Mouse (Mus musculus) hindbrain, embryonic 11.5 days (tissue): ENCODE data around the gene C2cd3. TPM values are rescaled to one million over a fixed set of nuclear protein-coding genes. Genes with fewer than 3 reads are reported as not detected.

Source experiments
- ATAC-seq: fragments of 200-750 bp; cut with Nextera tagmentation; 2 replicates; pipeline ENCODE4 v1.8.0; 2017; ENCODE audit warnings: mild to moderate bottlenecking, moderate TSS enrichment, moderate library complexity; ENCODE audit not compliant: low FRiP score
- DNase-seq: peaks from one replicate; pipeline ENCODE4 v3.0.0-alpha.2; 2015; ENCODE audit warnings: low spot score
- H3K27ac ChIP-seq: fragments of 300-500 bp; sonication (generic); 2 replicates; pipeline ENCODE4 v1.5.1; 2014; ENCODE audit warnings: mild to moderate bottlenecking, low read depth, low read length
- H3K27me3 ChIP-seq: fragments of 300-500 bp; sonication (generic); 2 replicates; pipeline ENCODE4 v1.6.1; 2014; ENCODE audit warnings: mild to moderate bottlenecking, low read length, moderate library complexity, mixed read lengths; ENCODE audit not compliant: control insufficient read depth, insufficient read depth
- H3K36me3 ChIP-seq: fragments of 300-500 bp; sonication (generic); 2 replicates; pipeline ENCODE4 v1.6.1; 2014; ENCODE audit warnings: mild to moderate bottlenecking, low read length, moderate library complexity, mixed read lengths; ENCODE audit not compliant: control insufficient read depth, insufficient read depth
- H3K4me1 ChIP-seq: fragments of 300-500 bp; sonication (generic); replicated peaks from 2 replicates; pipeline ENCODE4 v1.6.1; 2014; ENCODE audit warnings: low read length, mixed read lengths; ENCODE audit not compliant: control insufficient read depth, insufficient read depth
- H3K4me2 ChIP-seq: fragments of 300-500 bp; sonication (generic); replicated peaks from 2 replicates; pipeline ENCODE4 v1.6.1; 2014; ENCODE audit warnings: mild to moderate bottlenecking, low read depth, low read length
- H3K4me3 ChIP-seq: fragments of 300-500 bp; sonication (generic); 2 replicates; pipeline ENCODE4 v1.5.1; 2014; ENCODE audit warnings: low read depth, low read length
- H3K9ac ChIP-seq: fragments of 300-500 bp; sonication (generic); 2 replicates; pipeline ENCODE4 v1.6.1; 2014; ENCODE audit warnings: low read depth, low read length
- H3K9me3 ChIP-seq: fragments of 300-500 bp; sonication (generic); 2 replicates; pipeline ENCODE4 v1.6.1; 2016; ENCODE audit warnings: low read length; ENCODE audit not compliant: control insufficient read depth
- WGBS: fragments of 180-500 bp; shearing (Covaris S2); extraction: QIAGEN DNeasy Blood & Tissue Kit; methylation state at CpG from one replicate; pipeline ENCODE4 v1.1.7; 2014; 5-methylcytosine and 5-hydroxymethylcytosine counted together
- polyA plus RNA-seq: library from polyadenylated mRNA; unstranded; fragments of >200 nt; fragmentation: Nextera tagmentation; extraction: Ambion mirVana; gene quantifications from 2 replicates; pipeline ENCODE4 v1.2.1, GENCODE M21; 2014

C2cd3 gene
- polyA plus RNA-seq, 1 experiment from 2014 or later: 40.4 TPM

GRCm38 (mm10) chr7:100495042-100495441 is 123.0 kb downstream of the C2cd3 start:
- peak; percentile 38 for DNase-seq
- H3K36me3 ChIP-seq: no peaks in the 10 kb centered on the region
- peak overlapping the region; percentile 30; the same call in 1 of the 2 replicates for H3K4me2 ChIP-seq
- peak overlapping the region; percentile 76 for H3K27ac ChIP-seq
- no peaks in the 10 kb centered on the region for H3K9me3 ChIP-seq
- no peak overlapping the region for H3K9ac ChIP-seq
- H3K4me3 ChIP-seq: peak overlapping the region; percentile 9; the same call in 1 of the 2 replicates
- ATAC-seq: no peak
- WGBS: 49% methylated on average over 8 of the region's 8 CpGs
- H3K4me1 ChIP-seq: peaks cover 8% of the 10 kb centered on the region; the same call in 1 of the 2 replicates
- H3K27me3 ChIP-seq: peaks cover 4% of the 10 kb centered on the region; the same call in 1 of the 2 replicates

- Histone ChIP-seq H3K4me1 (peaks cover 8% of the 10 kb centered on the region; the same call in 1 of the 2 replicates), H3K9ac (no peak overlapping the region), H3K4me3 (peak overlapping the region; percentile 9; the same call in 1 of the 2 replicates), H3K27ac (peak overlapping the region; percentile 76), H3K4me2 (peak overlapping the region; percentile 30; the same call in 1 of the 2 replicates), H3K9me3 (no peaks in the 10 kb centered on the region), H3K27me3 (peaks cover 4% of the 10 kb centered on the region; the same call in 1 of the 2 replicates), H3K36me3 (no peaks in the 10 kb centered on the region)
- 28% methylated on average over 11 of the region's 11 CpGs for WGBS
- DNase-seq: peak; percentile 46
- ATAC-seq: peak; percentile 45
Observed at GRCm38 (mm10) chr7:100495581-100496251, 123.7 kb downstream of the C2cd3 start.

DNA sequence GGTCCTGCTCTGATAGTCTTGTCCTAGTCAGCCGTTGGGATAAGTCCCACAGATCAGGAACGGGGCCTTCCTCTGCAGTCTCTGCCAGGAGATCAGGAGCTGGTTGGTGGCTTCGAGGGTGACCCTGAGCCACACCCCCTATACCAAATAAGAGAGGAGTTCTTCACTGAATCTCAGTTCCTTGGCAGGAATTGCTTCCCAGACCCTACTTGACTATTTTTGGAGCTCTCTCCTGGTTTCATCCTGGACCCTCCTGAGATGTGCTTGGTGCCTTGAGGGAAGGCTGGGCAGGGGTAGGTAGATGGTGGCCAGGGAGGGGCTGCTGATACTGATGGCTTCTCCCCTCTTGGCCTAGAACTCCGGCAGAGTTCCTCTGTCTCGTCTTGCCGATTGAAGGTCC is 124.3 kb downstream of the C2cd3 start:
- no peak overlapping the region for H3K4me2 ChIP-seq
- H3K4me1 ChIP-seq: peaks cover 8% of the 10 kb centered on the region; the same call in 1 of the 2 replicates
- H3K9ac ChIP-seq: no peak overlapping the region
- H3K9me3 ChIP-seq: no peaks in the 10 kb centered on the region
- DNase-seq (no peak), ATAC-seq (no peak)
- peaks cover 4% of the 10 kb centered on the region; the same call in 1 of the 2 replicates for H3K27me3 ChIP-seq
- no peak overlapping the region for H3K4me3 ChIP-seq
- no peaks in the 10 kb centered on the region for H3K36me3 ChIP-seq
- H3K27ac ChIP-seq: no peak overlapping the region
- WGBS: 87% methylated on average over 6 of the region's 6 CpGs

DNA sequence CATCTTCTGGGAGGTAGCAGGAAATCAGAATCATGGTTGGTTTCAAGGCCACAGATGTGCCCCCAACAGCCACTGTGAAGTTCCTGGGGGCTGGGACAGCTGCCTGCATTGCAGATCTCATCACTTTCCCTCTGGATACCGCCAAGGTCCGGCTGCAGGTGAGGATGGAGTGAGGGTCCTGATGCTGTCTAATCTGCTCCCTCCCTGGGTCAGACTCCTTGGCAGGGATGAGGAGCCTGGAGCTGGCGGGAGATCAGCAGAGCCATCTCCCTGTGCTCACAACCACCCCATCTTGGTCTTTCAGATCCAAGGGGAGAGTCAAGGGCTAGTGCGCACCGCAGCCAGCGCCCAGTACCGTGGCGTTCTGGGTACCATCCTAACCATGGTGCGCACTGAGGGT is 124.8 kb downstream of the C2cd3 start:
- no peak for ATAC-seq
- no peak overlapping the region for H3K4me3 ChIP-seq
- WGBS: 97% methylated on average over 9 of the region's 9 CpGs
- no peak for DNase-seq
- no peak overlapping the region for H3K9ac ChIP-seq
- H3K4me2 ChIP-seq: no peak overlapping the region
- peaks cover 4% of the 10 kb centered on the region; the same call in 1 of the 2 replicates for H3K27me3 ChIP-seq
- no peaks in the 10 kb centered on the region for H3K9me3 ChIP-seq
- peaks cover 8% of the 10 kb centered on the region; the same call in 1 of the 2 replicates for H3K4me1 ChIP-seq
- no peak overlapping the region for H3K27ac ChIP-seq
- H3K36me3 ChIP-seq: no peaks in the 10 kb centered on the region

DNA sequence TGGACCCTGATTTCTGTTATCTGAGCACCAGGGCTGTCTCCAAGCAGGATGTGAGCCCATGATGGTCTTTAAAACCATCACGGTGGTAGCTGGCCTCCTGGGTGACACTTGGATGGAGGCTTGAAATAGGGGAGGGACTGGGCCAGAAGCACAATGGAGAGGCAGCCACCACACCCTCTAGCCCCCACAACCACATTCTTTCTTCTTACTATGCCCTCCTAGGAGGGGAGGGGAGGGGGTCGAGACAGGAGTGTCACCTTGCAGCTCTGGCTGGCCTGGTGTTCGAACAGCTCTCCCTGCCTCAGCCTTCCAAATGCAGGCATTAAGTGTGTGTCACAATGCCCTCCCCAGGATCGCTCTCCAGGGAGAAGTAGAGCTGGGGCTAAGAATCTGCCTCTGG is 125.4 kb downstream of the C2cd3 start:
- DNase-seq (no peak), ATAC-seq (no peak)
- Histone ChIP-seq H3K4me1 (peaks cover 8% of the 10 kb centered on the region; the same call in 1 of the 2 replicates), H3K9me3 (no peaks in the 10 kb centered on the region), H3K36me3 (no peaks in the 10 kb centered on the region), H3K4me3 (no peak overlapping the region), H3K27ac (no peak overlapping the region), H3K27me3 (peaks cover 2% of the 10 kb centered on the region; the same call in 1 of the 2 replicates), H3K9ac (no peak overlapping the region), H3K4me2 (no peak overlapping the region)
- 78% methylated on average over 4 of the region's 4 CpGs for WGBS

- Histone ChIP-seq H3K9me3 (no peaks in the 10 kb centered on the region), H3K4me1 (peaks cover 5% of the 10 kb centered on the region; the same call in 1 of the 2 replicates), H3K4me3 (no peak overlapping the region), H3K4me2 (no peak overlapping the region), H3K27me3 (no peaks in the 10 kb centered on the region; the same call in 1 of the 2 replicates), H3K9ac (no peak overlapping the region), H3K36me3 (no peaks in the 10 kb centered on the region), H3K27ac (no peak overlapping the region)
- no peak for ATAC-seq
- 92% methylated on average over 13 of the region's 13 CpGs for WGBS
- no peak for DNase-seq
Observed at GRCm38 (mm10) chr7:100497982-100498381, 125.9 kb downstream of the C2cd3 start.

- Histone ChIP-seq H3K4me3 (no peak overlapping the region), H3K36me3 (no peaks in the 10 kb centered on the region), H3K27me3 (no peaks in the 10 kb centered on the region), H3K4me1 (0 out of 2 replicates have a peak, but pooled peaks cover 4% of the 10 kb centered on the region), H3K9ac (no peak overlapping the region), H3K27ac (no peak overlapping the region), H3K4me2 (no peak overlapping the region), H3K9me3 (no peaks in the 10 kb centered on the region)
- no peak for ATAC-seq
- no peak for DNase-seq
Observed at GRCm38 (mm10) chr7:100499465-100499864, 127.4 kb downstream of the C2cd3 start.

DNA sequence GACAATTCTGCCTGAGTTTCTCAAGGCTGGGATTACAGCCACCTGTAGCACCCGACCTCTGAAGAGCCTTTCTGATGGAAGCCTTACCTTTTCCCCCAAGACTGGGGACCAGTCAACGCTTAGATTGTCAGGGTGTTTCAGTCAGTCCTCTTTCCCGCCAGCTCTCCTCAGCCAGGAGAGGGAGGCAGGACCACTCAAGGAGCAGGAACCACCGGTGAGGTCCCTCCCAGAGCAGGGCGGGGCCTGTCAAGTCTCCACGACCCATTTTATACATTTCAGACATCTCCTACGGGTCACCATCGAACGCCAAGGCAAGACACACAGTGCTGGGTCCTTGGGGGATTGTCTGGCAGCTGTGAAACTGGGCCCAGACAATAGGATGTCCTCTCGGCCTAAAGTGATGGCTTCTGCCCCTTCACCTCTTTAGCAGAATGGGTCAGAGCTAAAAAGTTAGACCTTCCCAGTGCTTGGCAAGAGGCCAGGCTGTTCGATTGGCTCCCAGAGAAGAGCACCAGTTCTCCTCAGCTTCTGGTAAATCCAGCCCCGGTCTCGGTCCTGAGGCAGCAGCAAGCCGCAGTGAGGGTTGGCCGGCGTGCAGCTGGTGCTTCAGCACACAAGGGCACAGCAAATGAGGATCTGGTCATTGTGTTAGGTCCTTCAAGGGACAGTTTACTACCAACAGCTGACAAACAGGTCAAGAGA is 128.4 kb downstream of the C2cd3 start:
- Histone ChIP-seq H3K36me3 (no peaks in the 10 kb centered on the region), H3K4me1 (0 out of 2 replicates have a peak, but pooled peaks cover 1% of the 10 kb centered on the region), H3K27me3 (no peaks in the 10 kb centered on the region), H3K9ac (no peak overlapping the region), H3K4me3 (no peak overlapping the region), H3K4me2 (no peak overlapping the region), H3K9me3 (no peaks in the 10 kb centered on the region), H3K27ac (no peak overlapping the region)
- ATAC-seq (no peak), DNase-seq (no peak)
- WGBS: 68% methylated on average over 16 of the region's 16 CpGs
